Mouse (Mus musculus) ovary, adult 18-20 months (tissue): Measurements from ENCODE around the gene Inha.

Experiments
- DNase-seq: peaks from one replicate; pipeline ENCODE4 v3.0.0; 2022; ENCODE audit warnings: low spot score, mixed read lengths

Inha gene

DNA sequence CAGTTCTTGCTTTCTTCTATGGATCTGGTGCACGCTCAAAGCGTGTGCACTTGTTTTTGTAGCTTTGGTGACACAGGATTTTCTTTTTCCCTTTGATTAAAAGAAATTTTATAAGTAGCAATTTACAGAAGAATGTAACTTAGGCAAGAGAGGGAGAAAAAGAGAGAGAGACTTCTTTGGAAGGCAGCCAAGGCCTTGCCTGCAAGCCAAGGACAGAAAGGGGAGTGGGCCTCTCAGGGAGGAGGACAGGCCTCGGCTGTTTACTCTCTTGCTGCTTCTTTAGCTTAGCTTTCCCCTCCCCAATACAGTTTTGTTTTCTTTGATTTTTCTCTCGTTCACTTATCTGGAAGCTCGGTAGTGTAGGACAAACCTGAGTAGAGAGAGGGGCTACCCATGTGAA is 12.7 kb downstream of the Inha start:
- peak; percentile 76 for DNase-seq

DNA sequence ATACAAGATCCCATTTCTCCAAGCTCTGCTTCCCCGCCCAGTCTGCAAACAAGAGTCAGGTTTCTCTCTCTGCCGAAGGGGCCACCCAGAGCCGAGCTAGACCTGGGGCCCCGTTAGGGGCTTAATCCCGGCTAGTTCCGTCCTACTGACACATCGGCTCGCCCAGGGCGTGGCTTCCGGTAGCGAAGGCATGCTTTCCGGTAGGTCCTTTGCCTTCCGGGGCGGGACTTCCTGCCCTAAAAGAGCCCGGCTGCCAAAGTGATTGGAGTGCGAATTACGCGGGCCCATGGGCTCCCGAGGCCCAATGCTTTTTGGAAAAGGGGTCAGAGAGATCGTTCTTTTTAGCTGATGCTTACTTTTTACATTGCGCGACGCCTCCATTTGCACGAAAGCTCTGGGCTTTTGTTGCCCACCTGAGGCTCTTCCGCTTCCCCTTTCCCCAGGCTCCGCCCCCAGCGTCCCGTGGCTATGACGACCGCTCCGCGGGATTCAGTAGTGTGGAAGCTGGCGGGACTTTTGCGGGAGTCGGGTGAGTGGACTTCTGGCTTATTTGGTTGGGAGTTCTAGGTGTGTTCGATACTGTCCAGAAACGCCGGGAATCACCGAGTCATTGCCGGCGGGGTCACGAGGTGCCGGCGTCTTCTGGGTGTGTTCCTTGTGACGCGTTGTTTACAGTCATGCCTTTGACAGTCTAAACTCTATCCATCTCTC is 14.6 kb downstream of the Inha start, which contains the start of gene Stk11ip:
Stk11ip (plus strand) TSS at position 209 of the 711 bp plus-strand sequence.
- peak; percentile 85 for DNase-seq

GRCm38 (mm10) chr1:75524679-75525078 is 17.8 kb downstream of the Inha start:
- DNase-seq: no peak

DNA sequence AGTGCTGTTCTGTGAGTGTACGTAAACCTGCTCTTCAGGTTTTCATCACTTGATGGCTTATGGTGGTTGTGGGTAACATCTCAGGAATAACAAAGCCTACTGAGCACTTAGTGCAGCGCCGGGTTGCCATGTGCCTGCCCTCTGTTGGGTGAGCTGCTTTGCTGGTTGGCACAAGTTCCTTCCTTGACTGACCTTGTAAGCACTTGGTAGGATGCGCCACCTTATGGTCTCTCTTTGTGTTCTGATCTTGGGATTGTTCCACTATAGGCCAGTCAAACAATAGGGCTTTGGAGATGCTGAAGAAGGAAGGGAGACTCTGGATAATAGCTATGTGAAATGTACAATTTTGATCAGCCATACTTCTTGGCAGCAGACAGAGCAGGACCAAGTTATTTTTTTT is 23.7 kb downstream of the Inha start:
- no peak for DNase-seq

DNA sequence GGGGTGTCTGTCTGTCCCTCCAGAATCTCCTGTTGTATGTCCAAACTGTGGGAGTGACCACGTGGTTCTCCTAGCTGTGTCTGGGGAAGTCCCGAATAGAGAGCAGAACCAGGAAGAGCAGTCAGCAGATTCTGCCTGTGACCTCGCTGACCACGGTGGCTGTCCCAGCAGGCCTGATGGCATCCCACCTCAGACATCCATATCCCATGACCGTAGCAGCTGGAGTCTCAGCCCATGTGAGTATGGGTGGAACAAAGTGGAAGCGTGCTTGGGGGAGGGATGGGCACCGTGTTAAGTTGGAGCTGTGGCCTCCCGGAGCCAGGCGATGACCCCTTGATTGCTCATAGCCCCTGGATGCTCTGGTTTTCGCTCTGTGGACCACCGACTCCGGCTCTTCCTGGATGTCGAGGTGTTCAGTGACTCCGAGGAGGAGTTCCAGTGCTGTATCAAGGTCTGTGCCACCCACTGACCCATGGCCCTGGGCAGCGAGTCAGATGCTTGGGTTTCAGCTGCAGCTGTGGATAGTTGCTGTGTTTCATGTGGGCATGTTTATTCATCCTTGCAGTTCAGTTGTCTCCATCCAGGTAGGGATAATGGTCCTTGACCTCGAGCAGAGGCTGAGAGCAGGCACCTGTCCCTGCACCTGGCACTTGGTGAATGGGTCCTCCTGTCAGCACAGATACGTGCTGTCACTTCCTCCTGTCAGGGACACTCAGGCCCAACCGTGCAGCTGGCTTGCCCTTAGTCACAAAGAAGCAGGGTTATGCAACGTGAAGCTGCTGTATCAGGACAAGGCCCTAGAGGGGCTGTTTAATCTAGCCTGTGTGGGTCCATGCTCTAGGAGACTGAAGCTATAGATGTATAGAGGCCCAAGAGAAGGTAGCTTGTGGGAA is 25.6 kb downstream of the Inha start:
- DNase-seq: no peak

DNA sequence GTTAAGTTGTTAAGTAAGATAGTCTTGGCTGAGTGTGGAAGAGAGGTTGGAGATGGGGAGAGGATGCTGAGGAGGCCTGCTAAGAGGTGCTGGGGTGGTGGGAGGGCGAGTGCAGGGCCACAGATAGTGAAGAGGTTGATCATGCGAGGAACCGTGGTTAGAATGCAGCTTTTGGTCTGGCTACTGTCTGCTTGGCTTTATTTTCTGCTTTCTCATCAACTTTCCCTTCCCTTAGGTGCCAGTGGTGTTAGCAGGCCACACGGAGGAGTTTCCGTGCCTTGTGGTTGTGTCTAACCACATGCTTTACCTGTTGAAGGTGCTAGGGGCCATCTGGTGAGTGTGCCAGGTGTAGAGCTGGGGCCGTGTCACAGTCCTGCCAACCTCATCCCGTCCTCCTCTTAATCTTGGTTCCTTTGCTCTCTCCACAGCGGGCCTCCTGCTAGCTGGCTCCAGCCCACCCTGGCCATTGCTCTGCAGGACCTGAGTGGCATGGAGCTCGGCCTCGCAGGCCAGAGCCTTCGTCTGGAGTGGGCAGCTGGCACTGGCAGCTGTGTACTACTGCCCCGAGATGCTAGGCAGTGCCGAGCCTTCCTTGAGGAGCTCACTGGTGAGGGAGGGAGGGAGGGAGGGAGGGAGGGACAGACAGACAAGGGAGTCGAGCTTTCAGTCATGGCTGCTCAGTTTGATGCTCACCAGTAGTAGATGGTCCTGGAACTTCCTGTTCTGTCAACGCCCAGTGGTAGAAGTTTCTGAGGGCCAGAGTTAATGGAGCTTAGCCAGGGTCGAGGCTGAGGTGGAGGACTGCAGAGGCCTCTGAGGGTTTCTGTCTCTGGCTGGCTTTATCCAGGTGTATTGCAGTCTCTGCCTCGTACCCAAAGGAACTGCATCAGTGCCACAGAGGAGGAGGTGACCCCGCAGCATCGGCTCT is 26.7 kb downstream of the Inha start:
- no peak for DNase-seq

GRCm38 (mm10) chr1:75537587-75537986 is 30.7 kb downstream of the Inha start:
- DNase-seq: no peak

GRCm38 (mm10) chr1:75538597-75539190 is 31.8 kb downstream of the Inha start:
- no peak for DNase-seq

DNA sequence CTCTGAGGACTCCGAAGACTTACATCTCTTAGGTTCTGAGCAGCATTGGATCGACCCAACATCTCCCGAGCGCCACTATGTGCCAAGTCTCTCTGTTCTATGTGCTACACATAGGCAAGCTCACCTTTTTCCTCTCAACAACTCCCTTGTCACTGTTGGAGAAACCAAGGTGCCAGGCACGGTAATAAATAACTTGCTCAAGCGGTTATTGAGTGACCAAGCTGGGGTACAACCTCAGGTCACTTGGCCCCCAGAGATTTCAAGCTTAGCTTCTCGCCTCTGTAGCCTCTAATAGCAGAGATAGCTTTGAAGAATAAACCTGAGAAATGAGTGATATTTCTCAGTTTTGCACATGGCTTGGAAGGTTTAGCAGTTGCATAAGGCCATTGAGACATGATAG is 34.6 kb downstream of the Inha start:
- no peak for DNase-seq

DNA sequence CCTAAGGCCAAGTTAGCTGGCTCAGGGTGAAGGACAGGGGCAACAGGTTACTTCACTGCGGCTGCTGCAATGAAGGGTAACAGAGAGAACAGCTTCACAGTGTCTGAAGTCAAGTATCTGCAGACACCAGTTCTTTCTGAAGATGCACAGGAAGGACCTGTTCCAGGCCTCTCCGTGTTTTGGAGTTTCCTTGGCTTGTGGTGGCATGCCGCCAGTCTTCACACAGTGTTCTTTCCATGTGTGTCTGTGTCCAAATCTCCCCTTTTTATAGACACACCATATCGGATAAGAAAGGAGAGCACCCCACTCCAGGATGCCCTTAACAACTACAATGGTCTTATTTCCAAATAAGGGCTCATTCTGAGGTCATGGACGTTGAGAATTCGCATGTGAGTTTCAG is 37.5 kb downstream of the Inha start:
- no peak for DNase-seq

GRCm38 (mm10) chr1:75545965-75546956 is 39.4 kb downstream of the Inha start, which contains the start of gene Slc4a3:
TSS of gene Slc4a3 (plus strand) at chr1:75546266.
- DNase-seq: peak; percentile 51

GRCm38 (mm10) chr1:75547351-75547750 is 40.5 kb downstream of the Inha start:
- DNase-seq: no peak

- DNase-seq: no peak
Observed at GRCm38 (mm10) chr1:75548083-75548482, 41.2 kb downstream of the Inha start.

- DNase-seq: no peak
Observed at GRCm38 (mm10) chr1:75548871-75549270, 42.0 kb downstream of the Inha start.

- DNase-seq: no peak
Observed at GRCm38 (mm10) chr1:75549289-75550279, 42.7 kb downstream of the Inha start.

DNA sequence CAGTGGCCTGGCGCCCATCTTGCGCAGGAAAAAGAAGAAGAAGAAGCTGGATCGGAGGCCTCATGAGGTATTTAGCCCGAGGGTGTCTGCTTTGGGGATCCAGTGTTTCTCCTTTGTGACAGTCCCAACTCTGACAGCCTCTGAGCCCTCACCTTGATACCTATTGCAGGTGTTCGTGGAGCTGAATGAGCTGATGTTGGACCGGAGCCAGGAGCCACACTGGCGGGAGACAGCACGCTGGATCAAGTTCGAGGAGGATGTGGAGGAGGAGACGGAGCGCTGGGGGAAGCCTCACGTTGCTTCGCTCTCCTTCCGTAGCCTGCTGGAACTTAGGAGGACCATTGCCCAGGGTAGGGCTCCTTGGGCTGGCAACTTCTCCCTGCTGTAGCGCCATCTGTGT is 43.7 kb downstream of the Inha start:
- DNase-seq: no peak

GRCm38 (mm10) chr1:75555680-75556079 is 48.8 kb downstream of the Inha start:
- DNase-seq: no peak

DNA sequence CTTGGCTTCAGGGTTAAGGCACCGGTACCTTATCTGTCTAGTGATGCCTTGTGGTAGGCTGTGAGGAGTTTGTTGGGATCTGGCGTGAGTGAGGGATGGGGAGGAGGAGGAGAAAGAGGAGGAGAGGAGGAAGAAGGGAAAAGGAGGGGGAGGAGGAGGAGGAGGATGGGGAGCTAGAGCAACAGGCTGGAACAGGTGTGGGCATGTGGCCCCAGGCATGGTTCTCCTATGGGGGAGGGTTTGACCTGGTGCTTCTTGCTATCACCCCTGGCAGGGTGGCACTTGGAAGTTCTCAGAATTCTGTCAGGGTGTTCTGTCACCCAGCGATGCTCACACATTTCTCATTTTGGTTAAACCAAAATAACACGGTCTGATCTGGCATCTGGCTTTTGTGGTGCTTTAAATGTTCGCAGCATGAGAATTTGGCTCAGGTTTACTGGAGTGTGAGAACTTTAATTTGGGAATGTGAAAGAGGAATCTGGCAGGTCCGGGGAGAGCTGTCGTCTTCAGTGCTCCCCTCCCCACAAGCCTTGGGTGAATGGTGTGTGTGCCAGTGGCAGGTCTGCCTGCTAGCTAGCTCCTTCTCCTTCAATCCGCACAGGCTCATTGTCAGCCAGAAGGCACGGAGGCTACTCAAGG is 49.4 kb downstream of the Inha start:
- DNase-seq: no peak

DNA sequence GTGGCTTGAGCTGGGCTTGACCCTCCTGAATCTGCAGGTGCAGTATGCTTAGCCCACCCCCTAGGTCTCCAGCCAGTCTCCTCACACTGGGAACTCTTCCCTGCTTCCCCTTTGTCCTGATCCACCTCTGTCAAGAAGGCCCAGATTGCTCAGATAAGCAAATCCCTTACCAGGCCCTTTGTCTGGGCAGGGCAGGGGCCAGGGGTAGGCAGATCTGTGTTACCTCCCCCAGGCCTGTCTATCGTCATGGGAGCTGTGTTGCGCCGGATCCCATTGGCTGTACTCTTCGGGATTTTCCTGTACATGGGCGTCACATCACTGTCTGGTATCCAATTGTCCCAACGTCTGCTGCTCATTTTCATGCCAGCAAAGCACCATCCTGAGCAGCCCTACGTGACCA is 50.2 kb downstream of the Inha start:
- no peak for DNase-seq
